9 mouse cellular contexts compared by ENCODE assay signal in the genomic region with DNA sequence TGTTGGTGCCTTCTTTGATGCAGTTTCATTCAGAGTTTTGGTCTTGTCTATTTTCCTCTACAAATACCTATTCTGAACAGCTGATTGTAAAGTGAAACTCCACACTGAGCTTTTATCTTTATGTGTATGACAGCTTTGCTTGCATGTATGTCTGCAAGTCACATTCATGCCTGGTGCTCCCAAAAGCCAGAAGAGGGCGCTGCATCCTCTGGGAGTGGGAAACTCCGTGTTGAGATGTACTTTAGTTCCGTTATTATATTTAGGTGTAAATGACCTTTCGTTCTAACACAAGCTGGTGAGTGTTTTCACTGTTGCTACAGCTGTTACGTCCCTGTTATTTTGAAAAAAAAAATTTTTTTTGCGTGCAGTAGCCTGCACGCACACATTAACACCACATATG. TPM values are rescaled to one million over a fixed set of nuclear protein-coding genes. Genes with fewer than 3 reads are reported as not detected.
DNase-seq lines count a peak whose midpoint lies in the region; ATAC-seq and TF ChIP-seq lines count a peak whose summit lies in the region.
"Had no signal": no experiment of that assay in that cellular context is flagged by ENCODE, and none has a peak within 500 bp of the region (broad histone marks: within the 10 kb centered on the region; RNA-seq: fewer than 3 reads in every experiment).

No protein-coding gene starts in this region.

- no peaks in the 10 kb centered on the region for H3K9me3 ChIP-seq in forebrain, postnatal 0 days (ENCODE audit: low read length)
- H3K9me3 ChIP-seq in forebrain, embryonic 12.5 days: no peaks in the 10 kb centered on the region
- H3K9me3 ChIP-seq in liver, embryonic 11.5 days (ENCODE audit: control insufficient read depth, low read length): no peaks in the 10 kb centered on the region
- H3K9me3 ChIP-seq in embryonic facial prominence, embryonic 14.5 days (ENCODE audit: control insufficient read depth, low read length): no peaks in the 10 kb centered on the region
- no peaks in the 10 kb centered on the region for H3K9me3 ChIP-seq in hindbrain, embryonic 13.5 days
- H3K9me3 ChIP-seq: neural tube, embryonic 13.5 days had no signal

- no peak for ATAC-seq in forebrain, postnatal 0 days
- ATAC-seq in forebrain, embryonic 12.5 days (ENCODE audit: low FRiP score): no peak
- no peak for ATAC-seq in liver, embryonic 11.5 days (replicated peaks; ENCODE audit: low FRiP score)
- ATAC-seq in embryonic facial prominence, embryonic 14.5 days (ENCODE audit: low read depth): no peak
- no peak for ATAC-seq in hindbrain, embryonic 13.5 days (ENCODE audit: low FRiP score)

- H3K27me3 ChIP-seq in forebrain, postnatal 0 days (ENCODE audit: insufficient read depth, low read length): no peaks in the 10 kb centered on the region; the same call in 1 of the 2 replicates
- H3K27me3 ChIP-seq in forebrain, embryonic 12.5 days: no peaks in the 10 kb centered on the region
- no peaks in the 10 kb centered on the region for H3K27me3 ChIP-seq in liver, embryonic 11.5 days (replicated peaks; ENCODE audit: control insufficient read depth, insufficient read depth, low read length)
- no peaks in the 10 kb centered on the region for H3K27me3 ChIP-seq in embryonic facial prominence, embryonic 14.5 days (replicated peaks; ENCODE audit: control insufficient read depth, insufficient read depth, low read length)
- H3K27me3 ChIP-seq in hindbrain, embryonic 13.5 days: no peaks in the 10 kb centered on the region
- H3K27me3 ChIP-seq: neural tube, embryonic 13.5 days had no signal

- H3K27ac ChIP-seq in forebrain, postnatal 0 days (ENCODE audit: low read depth, low read length): no peak overlapping the region
- no peak overlapping the region for H3K27ac ChIP-seq in forebrain, embryonic 12.5 days
- no peak overlapping the region for H3K27ac ChIP-seq in liver, embryonic 11.5 days (ENCODE audit: low read depth, low read length)
- H3K27ac ChIP-seq in embryonic facial prominence, embryonic 14.5 days (replicated peaks; ENCODE audit: low read depth, low read length): no peak overlapping the region
- H3K27ac ChIP-seq in hindbrain, embryonic 13.5 days: no peak overlapping the region
- H3K27ac ChIP-seq: neural tube, embryonic 13.5 days had no signal

- TF ChIP-seq CTCF in forebrain, postnatal 0 days (IDR thresholded peaks at IDR 0.05; ENCODE audit: low read depth): peak; percentile 68

- DNase-seq in forebrain, postnatal 0 days: peak; percentile 67
- DNase-seq in liver: peak; percentile 38
- DNase-seq in liver, embryonic 11.5 days (ENCODE audit: low spot score): no peak
- peak; percentile 79 for DNase-seq in MEL-GATA-1-ER (ENCODE audit: extremely low read depth, low read depth)
- peak; percentile 31 for DNase-seq in embryonic facial prominence, embryonic 14.5 days (ENCODE audit: low spot score)
- peak; percentile 48 for DNase-seq in mesoderm, embryonic 11.5 days (ENCODE audit: low read depth, low spot score)

- H3K4me3 ChIP-seq in forebrain, postnatal 0 days (ENCODE audit: low read depth, low read length): no peak overlapping the region
- H3K4me3 ChIP-seq in forebrain, embryonic 12.5 days (replicated peaks): no peak overlapping the region
- no peak overlapping the region for H3K4me3 ChIP-seq in liver, embryonic 11.5 days (ENCODE audit: low read depth, low read length)
- H3K4me3 ChIP-seq in embryonic facial prominence, embryonic 14.5 days (ENCODE audit: low read depth, low read length): no peak overlapping the region
- H3K4me3 ChIP-seq in hindbrain, embryonic 13.5 days: no peak overlapping the region
- H3K4me3 ChIP-seq: neural tube, embryonic 13.5 days had no signal

- no peaks in the 10 kb centered on the region for H3K4me1 ChIP-seq in forebrain, postnatal 0 days (ENCODE audit: insufficient read depth)
- H3K4me1 ChIP-seq in forebrain, embryonic 12.5 days: peaks cover 11% of the 10 kb centered on the region
- H3K4me1 ChIP-seq in liver, embryonic 11.5 days (replicated peaks; ENCODE audit: control insufficient read depth, insufficient read depth, low read length): no peaks in the 10 kb centered on the region
- no peaks in the 10 kb centered on the region for H3K4me1 ChIP-seq in embryonic facial prominence, embryonic 14.5 days (ENCODE audit: control insufficient read depth, insufficient read depth, low read length)
- H3K4me1 ChIP-seq in hindbrain, embryonic 13.5 days (replicated peaks): peaks cover 7% of the 10 kb centered on the region; the same call in 1 of the 2 replicates

- no peak overlapping the region for H3K9ac ChIP-seq in forebrain, postnatal 0 days
- H3K9ac ChIP-seq in forebrain, embryonic 12.5 days: no peak overlapping the region
- H3K9ac ChIP-seq in liver, embryonic 11.5 days (ENCODE audit: low read depth, low read length): no peak overlapping the region
- no peak overlapping the region for H3K9ac ChIP-seq in embryonic facial prominence, embryonic 14.5 days (ENCODE audit: low read depth, low read length)
- no peak overlapping the region for H3K9ac ChIP-seq in hindbrain, embryonic 13.5 days
- H3K9ac ChIP-seq: neural tube, embryonic 13.5 days had no signal

- H3K4me2 ChIP-seq in forebrain, postnatal 0 days (ENCODE audit: low read depth): no peak overlapping the region
- no peak overlapping the region for H3K4me2 ChIP-seq in forebrain, embryonic 12.5 days
- H3K4me2 ChIP-seq in liver, embryonic 11.5 days: no peak overlapping the region
- H3K4me2 ChIP-seq in embryonic facial prominence, embryonic 14.5 days (ENCODE audit: low read depth, low read length): no peak overlapping the region
- H3K4me2 ChIP-seq in hindbrain, embryonic 13.5 days: no peak overlapping the region
- H3K4me2 ChIP-seq: neural tube, embryonic 13.5 days had no signal

- no peaks in the 10 kb centered on the region for H3K36me3 ChIP-seq in forebrain, postnatal 0 days (ENCODE audit: insufficient read depth)
- H3K36me3 ChIP-seq in forebrain, embryonic 12.5 days (replicated peaks): no peaks in the 10 kb centered on the region
- H3K36me3 ChIP-seq in liver, embryonic 11.5 days (ENCODE audit: control insufficient read depth, insufficient read depth, low read length): no peaks in the 10 kb centered on the region
- H3K36me3 ChIP-seq in embryonic facial prominence, embryonic 14.5 days (ENCODE audit: control insufficient read depth, insufficient read depth, low read length): no peaks in the 10 kb centered on the region
- H3K36me3 ChIP-seq in hindbrain, embryonic 13.5 days: no peaks in the 10 kb centered on the region
- H3K36me3 ChIP-seq: neural tube, embryonic 13.5 days had no signal

- WGBS in forebrain, postnatal 0 days: 53% methylated on average over 7 of the region's 7 CpGs
- WGBS in forebrain, embryonic 12.5 days: 49% methylated on average over 7 of the region's 7 CpGs
- 47% methylated on average over 7 of the region's 7 CpGs for WGBS in liver, embryonic 11.5 days
- WGBS in embryonic facial prominence, embryonic 14.5 days: 50% methylated on average over 7 of the region's 7 CpGs
- 56% methylated on average over 7 of the region's 7 CpGs for WGBS in hindbrain, embryonic 13.5 days

RNA-seq across cellular contexts. Expression of a gene that starts 48.1 kb away (rescaled TPM):
- 25.8 and 28.4 TPM in 2 replicates for total RNA-seq in forebrain, postnatal 0 days (2014; rRNA removed)
- 12.4 and 14.4 TPM in 2 replicates for polyA plus RNA-seq in forebrain, postnatal 0 days (2015; fragmentation: Nextera tagmentation; extraction: Ambion mirVana)
- polyA plus RNA-seq in forebrain, embryonic 12.5 days (2016; fragmentation: Nextera tagmentation; extraction: Ambion mirVana): 22.5 and 23.5 TPM in 2 replicates
- polyA plus RNA-seq in liver, embryonic 11.5 days (2014; fragmentation: Nextera tagmentation; extraction: Ambion mirVana): 29.7 and 32.8 TPM in 2 replicates
- 16.8 and 17.7 TPM in 2 replicates for polyA plus RNA-seq in embryonic facial prominence, embryonic 14.5 days (2014; fragmentation: Nextera tagmentation; extraction: Ambion mirVana)
- polyA plus RNA-seq in hindbrain, embryonic 13.5 days (2015; fragmentation: Nextera tagmentation; extraction: Ambion mirVana): 15.9 and 16.4 TPM in 2 replicates
